Mouse (Mus musculus) right cerebral cortex, adult 18-20 months (tissue): Measurements from ENCODE around the gene Pacsin1.
"Not testable (repeated sequence)": the region's sequence is repeated elsewhere in the genome, so short reads cannot be mapped to it uniquely, and the experiment has no call there.

Experiments used
- DNase-seq: peaks from one replicate; pipeline ENCODE4 v3.0.0; 2022; ENCODE audit warnings: mixed read lengths

The Pacsin1 gene

DNA sequence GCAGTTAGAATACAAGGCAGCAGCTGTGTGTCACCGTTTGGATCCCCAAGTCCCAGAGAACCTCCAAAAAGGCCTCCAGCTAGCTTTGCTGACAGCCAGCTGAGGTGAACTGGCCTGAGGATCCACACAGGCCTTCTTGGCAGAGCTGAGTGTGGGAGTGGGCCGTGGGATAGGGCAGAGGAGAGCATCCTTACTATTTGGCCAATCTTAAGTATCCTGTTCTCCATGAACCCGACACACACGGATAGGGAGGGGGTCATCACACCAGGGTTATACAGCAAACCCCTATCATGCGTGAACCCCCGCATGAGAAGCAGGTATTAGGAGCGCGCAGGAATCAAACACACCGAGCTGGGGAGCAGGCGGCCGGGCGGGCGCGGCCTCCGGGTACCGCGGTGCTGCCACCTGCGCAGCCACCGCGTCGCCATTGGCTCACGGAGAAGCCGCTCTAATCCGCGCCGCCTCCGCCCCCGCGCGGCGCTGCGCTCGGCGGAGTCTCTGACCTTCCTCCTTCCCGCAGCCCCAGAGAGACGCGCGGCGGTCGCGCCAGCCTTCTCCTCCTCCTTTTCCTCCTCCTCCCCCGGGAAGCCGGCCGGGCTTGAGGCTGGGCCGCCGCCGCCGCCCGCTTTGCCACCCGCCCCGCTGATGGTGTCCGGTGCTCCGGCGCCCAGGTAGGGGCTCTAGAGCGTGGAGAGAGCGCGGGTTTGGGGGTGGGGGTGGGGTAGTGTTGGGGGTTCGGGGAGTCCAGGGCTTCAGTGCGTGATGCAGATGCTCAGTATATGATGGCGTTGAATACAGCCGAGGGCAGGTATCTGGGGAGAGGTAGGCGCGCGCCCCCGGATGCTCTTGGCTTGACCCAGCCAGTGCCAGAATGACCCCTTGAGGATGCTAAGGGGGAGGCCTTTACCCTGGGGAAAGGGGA, at the start of gene Pacsin1:
Pacsin1 (plus strand) TSS at position 421 of the 922 bp plus-strand sequence.
- peak; percentile 90 for DNase-seq

DNA sequence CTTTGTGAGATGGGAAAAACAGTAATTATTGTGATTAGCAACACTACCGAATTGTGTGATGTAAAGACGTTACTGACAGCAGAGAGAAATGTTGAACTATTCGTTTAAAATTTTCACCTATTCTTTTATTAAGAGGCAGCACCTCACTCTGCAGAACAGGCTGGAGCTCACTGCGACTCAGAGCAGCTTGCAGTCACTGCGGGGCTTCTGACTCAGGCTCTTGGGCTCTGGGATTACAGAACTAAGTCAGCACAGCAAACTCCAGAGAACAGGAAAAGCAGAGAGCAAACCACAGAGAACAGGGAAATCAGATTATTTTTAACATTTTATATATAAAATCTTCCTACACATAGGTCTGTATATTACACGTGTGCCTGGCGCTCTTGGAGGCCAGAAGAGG, 45.7 kb upstream of the Pacsin1 start:
- no peak for DNase-seq

DNA sequence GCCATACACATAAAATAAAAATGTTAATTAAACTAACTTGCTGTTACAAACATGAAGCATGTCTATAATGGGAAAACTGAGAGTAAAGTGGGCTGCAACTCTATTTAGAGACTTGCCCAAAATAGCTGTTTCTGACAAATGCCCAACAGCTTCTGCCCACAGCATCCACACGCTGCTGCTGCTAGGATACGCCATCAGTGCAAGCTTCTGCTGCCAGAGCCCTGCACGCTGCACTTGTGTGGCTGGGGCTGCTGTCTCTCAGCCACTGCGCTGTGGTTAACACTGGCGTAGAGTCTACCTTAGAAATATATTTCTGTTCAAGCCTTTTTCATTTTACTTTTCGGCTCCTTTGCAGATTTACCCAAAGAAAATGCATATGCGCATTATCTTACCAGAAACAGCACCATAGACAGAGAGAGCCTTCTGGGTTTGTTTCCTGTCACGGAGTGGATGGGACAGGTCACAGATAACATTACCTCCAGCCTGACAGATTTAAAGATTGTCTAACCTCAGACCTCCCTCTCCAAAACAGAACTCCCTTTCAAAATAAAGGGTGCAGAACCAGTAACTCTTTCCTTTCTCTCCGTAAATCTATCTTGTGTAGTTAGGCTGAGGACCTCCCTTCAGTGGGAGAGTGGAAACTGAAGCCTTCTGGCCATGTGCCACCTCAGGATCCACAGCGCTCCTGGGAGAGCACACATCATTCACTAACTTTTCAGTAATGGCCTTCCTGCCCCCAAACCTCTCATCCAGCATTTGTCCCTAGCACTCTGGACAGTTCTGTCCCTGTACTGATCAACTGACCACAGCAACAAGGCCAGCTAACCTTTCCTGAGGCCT, 44.4 kb upstream of the Pacsin1 start:
- DNase-seq: peak; percentile 85

DNA sequence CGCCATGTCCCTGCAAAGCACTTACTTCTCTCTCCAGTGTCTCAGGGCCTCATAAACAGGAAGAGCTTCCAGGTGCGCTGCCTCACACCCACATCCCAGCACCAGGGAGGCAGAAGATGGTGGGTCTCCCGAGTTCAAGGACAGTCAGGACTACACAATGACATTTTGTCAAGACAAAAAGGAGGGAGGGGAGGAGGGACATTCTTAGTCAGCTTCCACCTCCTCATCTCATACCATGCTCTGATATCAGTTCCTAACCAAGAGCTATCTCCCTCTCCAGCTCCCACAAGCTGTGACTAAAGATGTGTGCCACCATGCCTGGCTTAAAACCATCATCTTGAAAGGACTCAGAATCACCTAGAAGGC, 43.8 kb upstream of the Pacsin1 start:
- DNase-seq: no peak

DNA sequence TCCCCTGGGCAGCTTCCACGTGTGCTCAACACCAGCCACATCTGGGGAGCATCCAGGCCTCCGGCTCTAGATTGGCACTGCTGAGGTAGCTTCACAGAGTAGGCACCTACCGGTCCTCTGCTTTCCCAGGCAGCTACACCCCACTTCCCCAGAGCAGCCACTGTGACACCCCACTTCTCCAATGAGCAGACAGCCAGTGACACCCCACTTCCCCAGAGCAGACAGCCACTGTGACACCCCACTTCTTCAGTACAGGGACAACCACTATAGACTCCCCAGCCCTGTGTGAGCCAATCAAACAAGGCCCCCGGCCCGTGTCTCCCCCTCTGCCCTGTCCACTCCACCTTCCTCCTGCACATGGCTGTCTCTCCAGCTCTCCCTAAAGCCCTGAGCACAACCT, 43.3 kb upstream of the Pacsin1 start:
- DNase-seq: no peak

DNA sequence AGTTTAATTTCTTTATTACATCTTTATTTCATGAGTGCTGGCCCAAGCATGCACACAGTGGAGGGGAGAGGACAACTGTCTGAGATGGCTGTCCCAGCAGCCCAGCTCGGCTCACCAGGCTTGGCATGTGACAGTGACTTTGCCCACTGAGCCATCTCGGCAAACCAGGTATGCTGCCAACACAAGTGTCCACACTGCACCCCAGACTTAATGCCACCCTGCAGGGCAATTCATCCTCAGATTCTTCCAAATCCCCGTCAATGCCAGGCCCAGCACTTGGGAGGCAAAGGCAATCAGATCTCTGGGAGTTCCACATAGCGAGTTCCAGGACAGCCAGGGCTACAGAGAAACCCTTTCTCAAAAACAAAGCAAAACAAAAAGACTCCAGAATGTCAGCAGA, 42.3 kb upstream of the Pacsin1 start:
- DNase-seq: no peak

DNA sequence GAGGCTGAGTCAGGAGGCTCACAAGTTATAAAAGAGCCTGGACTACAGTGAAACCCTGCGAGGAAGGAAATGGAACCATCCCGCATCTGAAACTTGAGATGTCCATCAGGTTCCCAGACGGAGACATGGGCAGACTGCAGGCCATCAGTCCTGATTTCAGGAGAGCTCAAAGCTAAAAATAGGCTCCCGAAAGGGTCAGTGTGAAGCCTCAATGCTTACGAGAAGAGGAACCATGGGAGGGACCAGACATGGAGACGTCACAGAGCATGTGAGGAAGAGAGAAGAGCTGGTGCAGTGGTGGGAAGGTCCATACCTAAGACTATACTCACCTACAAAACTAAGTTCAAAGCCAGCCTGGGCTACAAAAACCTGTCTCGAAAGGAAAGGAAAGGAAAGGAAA, 39.9 kb upstream of the Pacsin1 start:
- no peak for DNase-seq

DNA sequence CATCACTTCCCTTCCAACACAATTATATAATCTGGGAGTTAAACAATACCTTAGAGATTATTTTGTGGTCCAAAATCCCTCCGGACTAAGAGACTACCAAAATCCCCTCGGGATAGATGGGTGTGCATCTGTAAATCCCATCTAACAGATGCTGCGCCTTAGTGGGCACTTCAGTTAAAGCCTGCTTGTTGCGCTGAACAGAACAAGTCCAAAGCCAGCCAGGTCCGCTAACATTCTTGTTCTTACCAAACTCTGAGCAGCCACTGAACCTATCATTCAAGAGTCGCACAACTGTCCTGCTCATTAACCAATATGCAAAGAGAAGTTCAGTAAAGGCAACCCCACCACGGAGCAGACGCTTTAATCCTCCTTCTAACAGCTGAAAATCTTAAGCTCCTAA, 34.1 kb upstream of the Pacsin1 start:
- no peak for DNase-seq

DNA sequence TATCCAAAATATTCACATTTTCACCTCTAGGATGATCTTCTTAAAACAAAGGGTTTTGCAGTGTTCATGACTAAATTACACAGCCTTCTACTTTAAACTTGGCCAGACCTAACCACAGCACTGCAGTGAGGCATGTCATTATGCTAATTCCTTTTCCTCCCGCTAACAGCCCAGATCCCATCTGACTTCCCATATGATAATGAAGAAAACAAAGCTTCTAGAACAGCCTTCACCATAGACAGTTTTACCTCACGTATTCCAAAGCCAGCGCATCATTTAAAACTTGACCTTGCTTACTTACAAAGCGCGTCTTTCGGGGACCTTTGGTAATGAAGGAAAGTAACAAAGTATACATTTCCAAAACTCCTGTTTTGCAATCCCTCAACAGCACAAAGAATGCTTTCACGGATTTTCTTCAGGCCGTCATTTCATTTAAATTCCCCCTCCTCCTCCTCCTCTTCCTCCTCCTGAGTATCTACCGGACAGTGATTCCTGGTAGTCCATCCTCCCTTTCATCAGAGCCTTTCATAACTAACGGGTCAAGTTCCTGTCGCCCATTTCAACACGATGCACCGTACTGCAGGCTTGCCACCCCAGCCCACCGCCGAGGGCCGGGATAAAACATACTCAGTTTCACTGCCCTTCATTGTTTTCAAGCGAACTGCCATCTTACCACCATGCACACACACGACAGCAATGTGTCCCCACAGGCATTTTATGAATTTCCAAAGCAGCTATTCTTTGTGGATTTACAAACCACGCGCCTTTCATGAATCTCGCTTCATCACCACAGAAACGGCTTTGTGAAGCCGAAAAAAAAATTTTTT, 33.4 kb upstream of the Pacsin1 start:
- DNase-seq: no peak

DNA sequence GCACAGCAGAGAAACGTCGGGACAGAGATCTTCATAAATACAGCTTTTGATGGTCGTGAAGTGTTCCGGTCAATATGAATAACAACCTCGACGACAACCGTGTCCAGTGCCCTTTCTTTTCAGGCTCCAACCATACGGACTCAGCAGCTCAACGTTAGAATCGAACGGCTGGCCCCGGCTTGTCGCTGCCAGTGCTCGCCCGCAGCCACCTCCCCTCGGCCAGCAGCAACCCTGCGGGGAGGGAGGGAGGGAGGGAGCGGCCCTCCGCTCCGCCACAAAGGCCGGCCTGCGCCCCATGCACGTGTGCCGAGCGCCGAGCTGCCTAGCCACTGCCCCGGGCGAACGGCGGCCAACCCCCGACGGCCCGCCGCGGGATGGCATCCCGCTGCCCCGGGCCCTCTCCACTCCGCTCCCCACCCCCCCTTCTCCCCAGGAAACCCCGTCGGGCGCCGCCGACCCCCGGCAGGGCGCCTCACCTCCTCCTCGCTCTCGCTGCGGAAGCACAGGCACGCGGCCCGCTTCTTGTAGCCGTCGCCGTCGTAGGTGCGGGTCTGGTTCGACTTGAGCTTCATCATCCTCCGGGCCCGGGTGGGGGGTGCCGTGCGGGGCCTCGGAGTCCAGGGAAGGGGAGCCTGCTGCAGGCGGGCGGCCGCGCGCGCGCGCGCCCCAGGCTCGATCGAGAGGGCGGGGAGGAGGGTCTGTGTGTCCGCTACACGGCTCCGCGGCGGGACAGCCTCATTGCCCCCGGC, 32.5 kb upstream of the Pacsin1 start:
- DNase-seq: no peak

DNA sequence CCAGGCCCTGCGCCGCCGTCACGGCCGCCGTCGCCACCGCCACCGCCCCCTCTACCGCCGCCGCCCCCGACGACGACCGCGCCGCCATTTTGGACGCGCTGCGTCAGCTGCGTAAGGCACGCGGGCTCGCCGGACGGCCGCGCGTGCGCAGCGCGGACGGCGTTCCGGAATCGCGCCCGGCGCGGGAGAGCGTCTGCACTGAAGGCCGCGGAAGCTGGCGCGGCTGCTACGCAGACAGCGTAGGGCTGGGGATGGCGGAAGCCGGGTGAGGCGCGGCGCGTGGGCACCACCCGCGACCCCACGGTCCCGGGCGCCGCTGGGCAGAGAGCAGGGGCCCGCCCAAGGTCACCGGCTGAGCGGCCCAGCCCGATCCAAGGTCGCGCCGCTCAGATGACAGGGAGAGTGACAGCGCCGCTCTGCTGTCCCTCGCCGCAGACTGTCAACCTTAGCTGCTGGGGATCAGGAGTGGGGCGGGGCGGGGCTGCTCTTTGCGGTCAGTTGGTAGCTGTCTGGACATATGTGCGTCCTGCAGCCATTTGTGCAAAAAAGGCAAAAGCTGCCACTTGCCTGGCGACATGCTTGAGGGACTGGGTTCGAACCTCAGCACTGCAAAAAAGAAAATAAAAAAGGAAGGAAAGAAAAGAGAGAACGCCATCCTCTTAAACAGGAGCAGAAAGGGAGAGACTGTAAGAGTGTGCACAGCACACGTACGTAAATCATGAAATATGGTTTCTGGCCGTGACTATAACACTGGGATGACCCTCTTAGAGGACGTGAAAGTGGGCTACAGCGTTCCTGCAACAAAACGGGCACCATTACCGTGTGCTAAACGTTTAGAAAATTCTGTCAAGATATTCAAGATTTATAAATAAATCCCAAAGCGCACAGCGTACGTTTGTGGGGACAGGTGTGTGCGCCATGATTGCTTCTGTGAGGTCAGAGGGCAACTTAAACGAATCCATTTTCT, 31.7 kb upstream of the Pacsin1 start, which contains the start of gene Nudt3:
Nudt3 (minus strand) TSS at position 136 of the 967 bp plus-strand sequence.
- peak; percentile 90 for DNase-seq

DNA sequence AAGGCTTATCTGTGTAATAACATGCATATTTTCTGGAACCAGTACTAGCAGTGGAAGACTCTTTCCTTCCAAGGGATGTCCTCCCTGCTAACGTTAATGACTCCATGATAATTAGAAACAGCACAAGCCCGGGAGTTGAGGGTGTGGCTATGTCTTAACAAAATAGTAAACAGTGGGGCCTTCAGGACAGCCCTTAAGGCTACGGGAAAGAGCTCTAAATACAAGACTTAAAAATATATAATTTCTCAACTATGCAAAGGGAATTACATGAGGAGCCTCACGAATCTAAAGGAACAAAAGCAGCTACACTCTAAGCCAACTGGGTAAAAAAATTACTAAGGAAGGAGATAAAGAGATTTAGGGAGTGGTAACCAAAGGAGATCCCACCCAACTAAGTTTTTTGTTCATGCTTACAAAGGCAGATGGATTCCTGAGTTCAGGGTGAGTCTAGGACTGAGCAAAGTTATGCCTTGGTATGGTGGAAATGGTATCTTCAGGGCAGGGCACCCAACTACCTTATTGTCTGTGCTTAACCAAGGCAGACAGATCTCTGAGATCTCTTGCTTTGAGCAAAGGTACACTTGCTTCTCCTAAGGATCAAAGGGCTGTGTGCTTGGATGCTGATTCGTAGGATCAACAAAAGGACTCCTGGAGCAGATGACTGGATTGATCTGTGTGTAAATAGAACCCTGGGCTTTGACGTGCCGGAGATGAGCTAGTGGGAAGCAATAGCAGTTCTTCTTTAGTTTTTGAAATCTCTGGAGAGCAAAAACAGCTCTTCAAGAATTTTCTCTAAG, 29.7 kb upstream of the Pacsin1 start:
- no peak for DNase-seq

DNA sequence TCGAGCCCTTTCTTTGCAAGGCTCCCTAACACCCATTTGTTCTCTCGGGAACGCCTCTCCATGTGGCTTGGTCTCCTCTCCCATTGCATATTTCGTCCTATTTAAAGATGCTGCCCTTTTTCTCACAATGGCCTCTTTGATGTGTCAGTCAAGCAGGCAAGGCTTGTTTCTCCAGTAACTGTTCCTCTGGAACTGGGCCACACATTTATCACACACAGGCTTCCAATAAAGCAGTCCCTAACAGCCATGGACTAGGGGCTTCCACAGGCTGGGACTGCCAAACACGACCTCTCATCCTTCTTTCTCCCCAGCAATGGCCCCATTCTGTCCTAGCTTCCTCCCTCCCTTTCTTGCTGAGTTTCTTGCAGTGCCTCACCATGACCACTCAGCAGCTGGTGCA, 28.6 kb upstream of the Pacsin1 start:
- DNase-seq: no peak

DNA sequence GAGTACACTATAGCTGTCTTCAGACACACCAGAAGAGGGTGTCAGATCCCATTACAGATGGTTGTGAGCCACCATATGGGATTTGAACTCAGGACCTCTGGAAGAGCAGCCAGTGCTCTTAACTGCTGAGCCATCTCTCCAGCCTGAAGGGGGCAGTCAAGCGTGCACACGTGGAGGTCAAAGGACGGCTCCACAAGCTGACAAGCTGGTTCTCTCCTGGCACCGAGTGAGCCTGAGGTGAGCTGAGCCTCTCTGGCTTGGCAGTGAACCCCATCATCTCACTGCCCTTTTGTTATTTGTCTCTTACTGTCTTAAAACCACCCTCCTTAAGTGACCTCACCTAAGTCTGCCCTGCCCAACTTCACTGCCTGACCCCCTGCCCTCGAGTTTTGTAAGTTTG, 27.9 kb upstream of the Pacsin1 start:
- no peak for DNase-seq

DNA sequence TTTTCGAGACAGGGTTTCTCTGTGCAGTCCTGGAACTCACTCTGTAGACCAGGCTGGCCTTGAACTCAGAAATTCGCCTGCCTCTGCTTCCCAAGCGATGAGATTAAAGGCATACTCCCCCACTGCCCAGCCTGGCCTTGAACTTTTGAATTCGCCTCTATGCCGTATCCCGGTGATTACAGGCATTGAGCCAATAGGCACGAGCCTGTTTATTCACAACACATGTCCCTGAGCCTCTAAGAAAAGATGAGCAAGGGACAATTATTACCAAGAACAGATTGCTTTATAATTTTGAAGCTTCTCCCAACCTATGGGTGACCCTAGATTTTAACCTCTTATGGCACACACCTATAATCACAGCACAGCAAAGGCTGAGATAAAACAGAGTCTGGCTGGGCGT, 26.9 kb upstream of the Pacsin1 start:
- no peak for DNase-seq

DNA sequence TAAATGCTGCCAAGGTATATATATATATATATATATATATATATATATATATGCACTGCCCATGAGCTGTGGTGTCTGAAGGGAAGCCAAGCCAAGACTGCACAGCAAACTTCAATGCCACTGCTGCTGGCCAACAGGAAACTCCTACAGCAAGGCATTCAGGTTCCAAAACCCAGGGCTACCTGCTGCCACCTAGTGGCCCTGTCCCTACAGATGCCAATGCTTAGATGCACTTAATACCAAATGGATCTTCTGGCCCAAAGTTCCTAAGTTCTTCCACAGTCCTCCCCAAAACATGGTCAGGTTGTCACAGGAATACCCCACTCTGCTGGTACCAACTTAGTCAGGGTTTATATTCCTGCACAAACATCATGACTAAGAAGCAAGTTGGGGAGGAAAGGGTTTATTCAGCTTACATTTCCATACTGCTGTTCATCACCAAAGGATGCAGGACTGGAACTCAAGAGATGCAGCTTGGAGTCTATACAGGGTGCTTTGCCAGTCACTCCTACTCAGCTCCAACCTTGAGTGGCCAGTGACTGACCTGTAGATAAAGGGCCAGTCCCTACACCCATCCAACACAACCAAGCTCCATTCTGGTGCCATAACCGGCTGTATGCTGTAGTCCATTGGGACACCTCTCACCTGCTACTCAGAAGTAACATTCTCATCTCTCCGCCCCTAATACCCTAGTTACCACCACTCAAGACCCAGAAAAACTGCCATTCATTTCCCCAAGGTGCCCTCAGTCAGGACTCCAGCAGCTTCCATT, 25.9 kb upstream of the Pacsin1 start:
- peak; percentile 82 for DNase-seq

DNA sequence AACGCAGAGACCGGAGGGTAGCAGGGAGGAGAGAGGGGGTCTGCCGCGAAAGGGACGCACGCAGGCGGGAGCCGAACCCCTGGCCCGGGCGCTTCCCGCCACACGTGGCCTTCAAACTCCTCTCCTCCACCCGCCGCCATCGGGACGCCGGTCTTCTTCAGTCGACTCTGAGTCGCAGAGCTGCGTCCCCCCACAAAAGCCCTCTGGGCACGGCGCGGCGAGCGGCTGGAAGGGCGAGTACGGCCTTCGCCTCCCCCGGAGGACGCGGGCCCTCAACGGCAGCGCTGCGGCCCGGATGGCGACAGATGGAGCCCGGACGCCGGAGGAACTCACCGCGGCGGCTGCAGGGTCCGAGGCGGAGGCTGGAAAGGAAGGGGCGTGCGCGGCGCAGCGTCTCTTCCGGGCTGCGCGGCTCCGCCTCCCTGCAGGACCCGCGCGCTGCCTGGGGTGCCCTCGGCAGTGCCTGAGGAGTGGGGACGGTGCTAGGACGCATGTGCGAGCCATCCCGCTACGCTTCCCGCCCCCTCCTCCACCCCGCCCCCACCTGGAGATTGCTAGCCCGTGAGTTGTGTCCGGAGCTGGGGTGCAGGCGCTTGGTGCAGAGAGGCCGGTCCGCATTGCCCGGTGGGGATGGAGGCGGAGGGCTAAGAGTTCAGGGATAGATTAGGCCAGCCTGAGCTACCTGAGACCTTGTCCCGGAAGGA, 20.3 kb upstream of the Pacsin1 start, which contains the start of gene RPS10-NUDT3:
RPS10-NUDT3 (minus strand) TSS at position 352 of the 704 bp plus-strand sequence.
- DNase-seq: peak; percentile 92

DNA sequence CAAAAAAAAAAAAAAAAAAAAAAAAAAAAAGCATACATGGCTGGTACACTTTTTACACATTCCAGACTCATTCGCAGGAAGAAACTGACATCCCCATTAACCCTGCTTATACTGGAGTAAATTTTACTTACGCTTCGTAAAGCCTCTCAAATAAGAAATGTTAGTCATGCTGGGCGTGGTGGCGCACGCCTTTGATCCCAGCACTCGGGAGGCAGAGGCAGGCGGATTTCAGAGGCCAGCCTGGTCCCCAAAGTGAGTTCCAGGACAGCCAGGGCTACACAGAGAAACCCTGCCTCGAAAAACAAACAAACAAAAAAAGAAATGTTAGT, 19.8 kb upstream of the Pacsin1 start:
- not testable (repeated sequence) for DNase-seq
